In the genomic region with DNA sequence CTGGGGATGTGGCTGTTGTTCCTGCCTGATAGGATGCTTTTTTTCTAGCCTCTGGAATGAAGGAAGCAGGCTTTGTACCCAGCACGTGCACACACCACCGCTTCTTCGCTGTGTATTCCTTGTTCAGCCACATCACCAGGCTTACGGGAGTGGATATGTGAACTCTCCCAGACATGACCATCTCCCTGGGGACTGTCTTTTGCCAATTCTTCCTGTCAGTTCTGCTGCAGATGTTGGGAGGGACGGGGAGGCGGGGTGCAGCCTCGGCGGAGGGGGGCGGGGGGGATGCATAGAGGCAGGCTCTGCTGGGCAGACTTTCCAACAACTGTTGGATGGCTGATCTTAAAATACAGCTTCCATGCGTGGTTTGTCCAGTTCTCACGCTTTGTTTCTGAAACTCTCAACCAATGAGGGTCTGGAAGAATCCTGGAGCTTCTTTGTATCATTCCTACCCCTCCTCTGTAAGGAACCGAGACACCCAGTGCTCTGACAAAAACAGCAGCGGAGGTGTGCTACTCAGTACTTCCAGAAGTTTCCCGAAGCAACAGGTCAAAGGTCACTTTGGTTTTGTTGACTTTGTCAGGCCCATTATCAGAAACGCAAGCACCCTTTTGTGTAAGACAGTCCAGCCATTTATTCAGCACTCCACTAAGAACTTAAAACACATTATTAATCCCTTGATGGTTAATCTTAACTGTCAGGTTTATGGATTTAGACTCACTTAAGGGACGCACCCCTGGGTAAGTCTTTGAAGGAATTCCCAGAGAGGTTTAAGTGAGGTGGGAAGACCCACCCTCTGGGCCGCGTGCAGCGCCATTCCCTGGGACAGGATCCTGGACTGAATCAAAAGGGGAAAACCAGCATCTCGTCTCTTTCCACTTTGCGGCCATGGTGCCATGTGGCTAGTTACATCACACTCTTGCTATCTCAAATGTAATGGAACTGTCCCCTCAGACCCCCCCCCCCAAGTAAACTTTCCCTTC, we compare ENCODE assay signal across 16 mouse cellular contexts.
DNase-seq lines count a peak whose midpoint lies in the region; ATAC-seq and TF ChIP-seq lines count a peak whose summit lies in the region.
"Had no signal": no experiment of that assay in that cellular context is flagged by ENCODE, and none has a peak within 500 bp of the region (broad histone marks: within the 10 kb centered on the region; RNA-seq: fewer than 3 reads in every experiment).

No protein-coding gene starts in this region.

- TF ChIP-seq CTCF in midbrain, postnatal 0 days (IDR thresholded peaks at IDR 0.05), result no peak
- TF ChIP-seq CTCF in liver, postnatal 0 days (IDR thresholded peaks at IDR 0.05; ENCODE audit: low read depth), result no peak
- TF ChIP-seq CTCF in cerebellum, adult 2 months (IDR thresholded peaks at IDR 0.05; ENCODE audit: borderline replicate concordance, insufficient read depth, low read depth, low read length), result no peak

- no peak overlapping the region for H3K27ac ChIP-seq in heart, embryonic 12.5 days (ENCODE audit: poor library complexity, severe bottlenecking)
- H3K27ac ChIP-seq in midbrain, postnatal 0 days (ENCODE audit: low read depth, low read length), result no peak overlapping the region
- H3K27ac ChIP-seq in midbrain, embryonic 16.5 days (ENCODE audit: low read length), result no peak overlapping the region
- H3K27ac ChIP-seq in intestine, embryonic 15.5 days, result no peak overlapping the region
- H3K27ac ChIP-seq in liver, postnatal 0 days (ENCODE audit: low read depth), result no peak overlapping the region
- H3K27ac ChIP-seq in cerebellum, adult 2 months (ENCODE audit: insufficient read depth, low read length), result no peak overlapping the region
- H3K27ac ChIP-seq: left cerebral cortex, adult 2 months; liver, embryonic 14.5 days; midbrain, embryonic 15.5 days had no signal

- H3K4me1 ChIP-seq in heart, embryonic 12.5 days (replicated peaks), result no peaks in the 10 kb centered on the region
- no peaks in the 10 kb centered on the region for H3K4me1 ChIP-seq in midbrain, postnatal 0 days (ENCODE audit: insufficient read depth, low read length)
- no peaks in the 10 kb centered on the region for H3K4me1 ChIP-seq in midbrain, embryonic 16.5 days (ENCODE audit: control insufficient read depth, insufficient read depth, low read length)
- H3K4me1 ChIP-seq in intestine, embryonic 15.5 days (replicated peaks), result peaks cover 9% of the 10 kb centered on the region; the same call in 1 of the 2 replicates
- no peaks in the 10 kb centered on the region for H3K4me1 ChIP-seq in liver, postnatal 0 days (ENCODE audit: insufficient read depth)
- H3K4me1 ChIP-seq in cerebellum, adult 2 months (ENCODE audit: control insufficient read depth, insufficient read depth, low read length), result no peaks in the 10 kb centered on the region; the same call in 1 of the 2 replicates
- H3K4me1 ChIP-seq: midbrain, embryonic 15.5 days had no signal

- H3K9me3 ChIP-seq in heart, embryonic 12.5 days (replicated peaks), result peaks cover 9% of the 10 kb centered on the region; the same call in 1 of the 2 replicates
- no peaks in the 10 kb centered on the region for H3K9me3 ChIP-seq in midbrain, postnatal 0 days (ENCODE audit: low read length)
- no peaks in the 10 kb centered on the region for H3K9me3 ChIP-seq in midbrain, embryonic 16.5 days (replicated peaks; ENCODE audit: control insufficient read depth, low read length, poor library complexity, severe bottlenecking)
- H3K9me3 ChIP-seq in intestine, embryonic 15.5 days, result no peaks in the 10 kb centered on the region
- peaks cover 3% of the 10 kb centered on the region; the same call in 1 of the 2 replicates for H3K9me3 ChIP-seq in liver, postnatal 0 days (ENCODE audit: low read length)
- H3K9me3 ChIP-seq: midbrain, embryonic 15.5 days had no signal

- H3K4me3 ChIP-seq in heart, embryonic 12.5 days, result no peak overlapping the region
- H3K4me3 ChIP-seq in midbrain, postnatal 0 days (ENCODE audit: low read depth, low read length), result no peak overlapping the region
- H3K4me3 ChIP-seq in midbrain, embryonic 16.5 days (ENCODE audit: low read depth, low read length), result no peak overlapping the region
- no peak overlapping the region for H3K4me3 ChIP-seq in intestine, embryonic 15.5 days (replicated peaks)
- H3K4me3 ChIP-seq in liver, postnatal 0 days (ENCODE audit: low read depth, low read length), result no peak overlapping the region
- no peak overlapping the region for H3K4me3 ChIP-seq in cerebellum, adult 2 months (replicated peaks; ENCODE audit: insufficient read depth, low read depth, low read length)
- H3K4me3 ChIP-seq: erythroblast, embryonic 14.5 days; left cerebral cortex, adult 2 months; midbrain, embryonic 15.5 days had no signal

- no peak for TF ChIP-seq EP300 in liver, postnatal 0 days (IDR thresholded peaks at IDR 0.05; ENCODE audit: low read depth)

- H3K36me3 ChIP-seq in heart, embryonic 12.5 days, result no peaks in the 10 kb centered on the region
- H3K36me3 ChIP-seq in midbrain, postnatal 0 days (ENCODE audit: insufficient read depth, low read length), result no peaks in the 10 kb centered on the region
- H3K36me3 ChIP-seq in midbrain, embryonic 16.5 days (ENCODE audit: control insufficient read depth, insufficient read depth, low read length), result no peaks in the 10 kb centered on the region
- no peaks in the 10 kb centered on the region for H3K36me3 ChIP-seq in intestine, embryonic 15.5 days
- H3K36me3 ChIP-seq in liver, postnatal 0 days (replicated peaks; ENCODE audit: insufficient read depth, low read length), result no peaks in the 10 kb centered on the region
- H3K36me3 ChIP-seq: midbrain, embryonic 15.5 days had no signal

- peak; percentile 72 for DNase-seq in heart, adult 8-10 months (ENCODE audit: low spot score)
- peak; percentile 43 for DNase-seq in midbrain, postnatal 0 days (ENCODE audit: low spot score)
- no peak for DNase-seq in liver, postnatal 0 days
- DNase-seq in cerebellum, adult 2 months, result no peak
- DNase-seq: adrenal gland, postnatal 10 days; cerebellum, adult 18-20 months; thymus, postnatal 4 days had no signal

- 53% methylated on average over 21 of the region's 21 CpGs for WGBS in heart, embryonic 12.5 days
- 55% methylated on average over 21 of the region's 21 CpGs for WGBS in midbrain, postnatal 0 days
- 51% methylated on average over 21 of the region's 21 CpGs for WGBS in midbrain, embryonic 16.5 days
- 32% methylated on average over 21 of the region's 21 CpGs for WGBS in intestine, embryonic 15.5 days
- WGBS in liver, postnatal 0 days (ENCODE audit: insufficient replicate concordance), result 65% methylated on average over 21 of the region's 21 CpGs
- WGBS in cerebellum, adult 2 months, result 40% methylated on average over 21 of the region's 21 CpGs

- H3K9ac ChIP-seq in heart, embryonic 12.5 days, result no peak overlapping the region
- H3K9ac ChIP-seq in midbrain, postnatal 0 days (replicated peaks; ENCODE audit: low read length, poor library complexity, severe bottlenecking), result no peak overlapping the region
- H3K9ac ChIP-seq in midbrain, embryonic 16.5 days (ENCODE audit: low read depth, low read length), result no peak overlapping the region
- H3K9ac ChIP-seq in intestine, embryonic 15.5 days, result no peak overlapping the region
- no peak overlapping the region for H3K9ac ChIP-seq in liver, postnatal 0 days (replicated peaks)
- H3K9ac ChIP-seq: liver, embryonic 14.5 days; midbrain, embryonic 15.5 days had no signal

- ATAC-seq in heart, embryonic 12.5 days (ENCODE audit: insufficient number of reproducible peaks, low FRiP score), result no peak
- no peak for ATAC-seq in midbrain, postnatal 0 days (ENCODE audit: low FRiP score)
- no peak for ATAC-seq in midbrain, embryonic 16.5 days
- ATAC-seq in intestine, embryonic 15.5 days, result peak; percentile 68
- ATAC-seq in liver, postnatal 0 days, result no peak
- ATAC-seq in monocyte, adult 5-6 weeks (replicated peaks; ENCODE audit: insufficient number of reproducible peaks, low FRiP score, low TSS enrichment, poor library complexity, severe bottlenecking), result no peak
- ATAC-seq: hindbrain, embryonic 16.5 days; midbrain, embryonic 15.5 days had no signal

- no peak for TF ChIP-seq POLR2A in cerebellum, adult 2 months (IDR thresholded peaks at IDR 0.05; ENCODE audit: borderline replicate concordance, insufficient read depth, low read length)

- no peak overlapping the region for H3K4me2 ChIP-seq in heart, embryonic 12.5 days
- no peak overlapping the region for H3K4me2 ChIP-seq in midbrain, postnatal 0 days (ENCODE audit: low read depth, low read length, poor library complexity, severe bottlenecking)
- H3K4me2 ChIP-seq in midbrain, embryonic 16.5 days (ENCODE audit: low read length), result no peak overlapping the region
- 0 out of 2 replicates have a peak overlapping the region, but pooled peaks have one; percentile 5 for H3K4me2 ChIP-seq in intestine, embryonic 15.5 days (replicated peaks)
- H3K4me2 ChIP-seq in liver, postnatal 0 days (ENCODE audit: low read depth, low read length), result no peak overlapping the region
- H3K4me2 ChIP-seq: midbrain, embryonic 15.5 days had no signal

- H3K27me3 ChIP-seq in heart, embryonic 12.5 days (replicated peaks), result no peaks in the 10 kb centered on the region
- no peaks in the 10 kb centered on the region for H3K27me3 ChIP-seq in midbrain, postnatal 0 days (ENCODE audit: insufficient read depth, low read length)
- H3K27me3 ChIP-seq in midbrain, embryonic 16.5 days (ENCODE audit: control insufficient read depth, insufficient read depth, low read depth, low read length), result no peaks in the 10 kb centered on the region
- H3K27me3 ChIP-seq in intestine, embryonic 15.5 days (replicated peaks), result no peaks in the 10 kb centered on the region
- no peaks in the 10 kb centered on the region for H3K27me3 ChIP-seq in liver, postnatal 0 days (ENCODE audit: insufficient read depth, low read length)
- H3K27me3 ChIP-seq in cerebellum, adult 2 months (ENCODE audit: control insufficient read depth, insufficient read depth, low read length), result no peaks in the 10 kb centered on the region
- H3K27me3 ChIP-seq: midbrain, embryonic 15.5 days had no signal

Comparison
In these comparisons a context has a peak if more than half of its experiments do, and no peak if none do; other contexts are left out.
1. DNase-seq: peak in heart, adult 8-10 months (single experiment) and midbrain, postnatal 0 days (single experiment); none in liver, postnatal 0 days (single experiment) and cerebellum, adult 2 months (0 of 2).